Mouse (Mus musculus) kidney, postnatal 25 days (tissue): ENCODE data around the gene Ddah1.
A peak's percentile ranks its signal among the peaks of the same experiment; 100 is the strongest.

Experiments
- DNase-seq, 2 experiments: peaks; one replicate each; pipeline ENCODE4 v3.0.0; 2021; ENCODE audit warnings: mixed read lengths in 2 of 2

Gene Ddah1

DNA sequence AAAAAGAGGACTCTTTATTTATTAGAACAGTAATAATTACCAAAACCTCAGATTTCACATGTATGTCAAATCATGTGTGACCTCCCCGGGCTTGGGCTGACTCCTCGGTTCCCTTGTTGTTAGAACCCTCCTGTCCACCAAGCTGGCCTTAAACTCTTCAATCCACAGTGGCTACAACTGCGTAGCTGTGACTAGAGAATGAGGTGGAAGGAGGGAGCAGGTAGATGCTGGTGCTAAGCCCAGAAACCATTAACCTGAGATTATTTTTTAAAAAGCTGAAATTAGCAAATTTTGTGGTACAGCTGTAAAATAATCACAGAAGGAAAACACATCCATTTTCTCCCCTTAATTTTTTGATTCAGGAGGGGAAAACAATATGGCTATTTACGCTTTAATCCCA lies 10.0 kb downstream of the Ddah1 start:
- DNase-seq, result no peak

DNA sequence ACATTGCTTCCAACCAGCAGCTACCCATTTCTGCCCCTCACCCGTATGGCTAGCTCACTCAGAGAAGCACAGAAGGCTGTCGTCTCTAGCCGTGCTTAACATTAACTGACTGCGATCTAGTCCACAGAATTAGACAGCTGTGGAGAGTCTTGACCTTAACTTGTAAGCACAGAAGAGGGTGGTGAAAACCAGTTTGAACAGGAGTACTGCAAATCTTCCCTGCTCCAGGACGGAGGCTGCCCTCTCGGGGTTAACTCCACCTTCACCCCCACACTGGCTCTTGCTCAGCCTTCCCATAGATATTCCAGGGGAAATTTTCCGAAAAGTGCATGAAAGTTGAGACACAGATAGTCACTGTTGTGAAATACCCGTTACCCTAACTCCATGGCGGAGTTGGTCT lies 14.9 kb downstream of the Ddah1 start:
- DNase-seq, result peak; percentile 40 to 79

DNA sequence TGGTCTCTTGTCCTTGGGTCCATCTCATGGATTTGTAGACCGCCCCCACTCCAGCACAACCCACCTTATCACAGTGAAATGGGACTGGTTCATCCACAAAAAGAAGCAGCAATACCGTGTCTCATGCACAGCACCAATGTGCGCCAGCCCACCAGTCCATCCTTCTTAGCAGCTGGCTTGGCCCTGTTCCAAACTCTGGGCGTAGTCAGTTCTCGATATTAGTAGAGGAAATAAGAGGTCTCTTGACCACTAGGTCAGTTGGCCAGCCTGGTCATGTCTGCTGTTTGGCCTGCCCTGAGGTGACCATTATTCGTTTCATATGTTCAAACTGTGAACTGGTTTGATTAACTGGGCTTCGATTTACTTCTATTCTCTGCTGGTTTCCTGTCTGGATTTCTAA lies 15.9 kb downstream of the Ddah1 start:
- DNase-seq, result peak in 1 of 2 experiments; percentile 33

DNA sequence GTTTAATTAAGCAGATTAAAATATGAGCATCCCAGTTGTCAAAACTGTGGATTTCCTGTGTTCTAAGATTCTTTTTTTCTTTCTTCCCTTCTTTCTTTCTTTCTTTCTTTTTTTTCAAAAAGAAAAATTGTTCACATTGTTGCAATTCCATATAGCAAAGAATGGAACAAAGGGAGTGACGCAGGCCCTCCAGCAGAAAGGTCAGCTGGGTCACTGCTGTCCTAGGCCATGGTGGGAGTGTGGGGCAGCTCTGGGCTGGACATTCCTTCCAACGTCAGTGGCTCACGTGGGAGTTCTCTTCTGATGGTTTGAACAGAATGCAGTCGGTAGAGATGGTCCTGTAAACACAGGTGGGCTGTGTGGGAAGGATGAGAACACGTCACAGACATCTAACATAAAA lies 16.8 kb downstream of the Ddah1 start:
- DNase-seq, result no peak

DNA sequence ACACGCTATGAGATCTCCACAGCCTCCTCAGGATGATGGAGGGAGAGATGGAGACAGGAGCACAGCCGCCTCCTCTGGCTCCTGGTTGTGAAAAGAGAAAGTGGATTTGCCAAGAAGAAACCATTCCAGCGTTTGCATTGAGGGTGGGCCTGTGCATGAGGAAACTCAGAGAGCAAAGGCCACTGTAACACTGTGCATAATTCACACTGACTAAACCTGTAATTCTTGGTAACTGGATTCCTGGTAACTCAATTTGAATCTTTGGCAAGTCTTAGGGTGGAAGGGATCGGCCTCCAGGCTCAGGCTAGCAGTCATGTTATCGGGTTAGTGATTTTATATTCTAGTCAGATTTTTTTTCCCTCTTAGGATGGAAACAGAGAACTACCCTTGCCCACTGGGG lies 17.4 kb downstream of the Ddah1 start:
- no peak for DNase-seq

DNA sequence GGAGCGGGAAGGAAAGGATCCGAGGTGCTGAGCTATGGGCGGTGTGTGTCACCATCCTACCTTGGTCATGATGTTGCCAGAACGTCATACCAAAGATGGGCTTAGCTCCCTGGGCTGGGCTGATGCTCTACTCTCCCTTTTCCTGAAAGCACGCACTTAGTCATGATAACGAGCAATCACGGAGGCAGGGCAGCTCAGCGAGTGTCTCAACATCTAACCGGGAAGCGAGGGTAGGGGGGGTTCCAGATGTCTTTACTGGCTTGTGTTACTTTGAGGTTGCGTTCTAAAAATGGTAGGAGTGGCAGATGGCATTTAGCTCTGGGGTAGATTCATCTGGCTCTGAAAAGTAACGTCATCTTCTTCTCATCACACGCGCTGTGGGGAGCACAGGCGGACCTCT lies 18.5 kb downstream of the Ddah1 start:
- DNase-seq, result no peak

DNA sequence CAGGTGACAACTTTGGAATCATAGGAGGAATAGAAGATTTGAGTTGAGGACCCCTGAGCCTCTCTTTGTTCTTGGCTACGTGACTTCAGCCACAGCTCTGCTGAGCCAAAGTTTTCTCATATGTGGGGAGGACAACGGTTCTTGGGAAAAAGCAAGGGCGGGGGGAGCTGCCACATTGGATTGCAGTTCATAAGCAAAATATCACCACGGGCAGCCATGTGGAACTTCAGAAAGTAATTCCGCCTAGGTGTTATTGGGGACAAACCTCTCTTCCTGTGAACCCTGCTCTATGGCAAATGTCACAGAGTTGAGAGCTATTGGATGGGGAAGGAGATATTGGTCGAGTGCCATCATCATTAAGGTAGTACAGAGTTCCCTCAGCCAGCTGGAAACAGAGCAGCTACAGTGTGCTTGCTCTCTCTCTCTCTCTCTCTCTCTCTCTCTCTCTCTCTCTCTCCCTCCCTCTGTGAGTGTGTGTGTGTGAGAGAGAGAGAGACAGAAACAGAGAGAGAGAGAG lies 20.0 kb downstream of the Ddah1 start:
- no peak for DNase-seq

DNA sequence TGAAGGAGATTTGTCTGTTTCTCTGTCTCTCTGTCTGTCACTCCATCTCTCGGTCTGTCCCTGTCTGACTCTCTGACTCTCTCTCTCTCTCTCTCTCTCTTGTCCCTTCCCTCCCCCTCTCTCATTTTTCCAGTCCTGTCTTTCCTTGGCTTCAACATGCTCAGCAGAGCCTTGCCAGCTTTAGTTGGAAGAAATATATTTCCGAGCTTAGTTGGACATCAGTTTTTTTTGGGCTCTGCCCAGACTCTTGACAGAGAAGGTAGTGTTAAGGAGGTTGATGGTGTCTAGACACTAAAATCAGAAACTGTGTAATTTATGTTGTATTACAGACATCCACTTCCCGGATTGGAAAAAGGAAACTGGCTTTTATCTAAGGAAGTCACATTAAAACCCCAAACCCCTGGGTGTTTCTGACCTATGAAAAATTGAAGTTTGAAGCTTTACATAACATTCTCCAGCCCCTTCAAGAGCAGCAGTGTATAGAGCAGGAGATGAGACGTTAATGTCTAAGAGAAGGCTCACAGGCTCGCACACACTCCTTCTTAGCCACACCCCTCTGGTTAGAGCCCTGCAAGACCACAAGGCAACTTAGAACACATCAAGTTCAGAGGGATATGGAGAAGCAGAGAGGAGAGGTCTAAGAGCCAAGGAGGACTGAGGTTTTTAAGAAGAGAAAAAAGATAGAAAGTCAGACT lies 21.0 kb downstream of the Ddah1 start:
- DNase-seq, result no peak

DNA sequence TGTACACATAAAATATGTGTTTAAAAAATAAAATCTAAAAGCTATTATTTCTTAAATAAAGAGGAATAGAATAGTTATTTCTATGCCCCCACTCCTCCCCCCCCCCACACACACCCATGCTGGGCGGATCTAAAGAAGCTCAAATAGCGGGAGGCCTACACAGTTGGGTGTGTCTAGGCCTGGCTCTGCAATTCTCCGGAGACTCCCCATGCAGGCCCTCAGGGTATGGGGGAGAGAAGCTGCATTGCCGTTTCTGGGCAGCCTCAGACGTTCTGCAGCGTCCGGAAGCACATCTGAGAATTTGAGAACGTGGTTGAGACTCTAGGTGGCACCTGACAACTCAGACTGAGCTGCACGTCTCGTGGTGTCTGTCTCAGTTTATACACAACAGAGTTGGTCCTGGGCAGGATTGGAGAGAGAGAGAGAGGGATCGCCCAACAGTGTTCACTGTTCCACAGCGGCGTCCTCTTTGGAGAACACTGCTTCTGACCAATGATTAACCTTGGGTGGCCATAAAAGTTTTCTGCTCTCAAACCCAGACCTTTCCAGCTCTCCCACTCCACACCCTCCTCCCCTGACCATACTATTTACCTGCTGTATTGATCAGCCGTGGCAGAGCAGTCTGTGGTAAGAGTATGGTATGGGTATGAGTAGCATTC lies 22.4 kb downstream of the Ddah1 start:
- DNase-seq, result peak; percentile 53 to 81

DNA sequence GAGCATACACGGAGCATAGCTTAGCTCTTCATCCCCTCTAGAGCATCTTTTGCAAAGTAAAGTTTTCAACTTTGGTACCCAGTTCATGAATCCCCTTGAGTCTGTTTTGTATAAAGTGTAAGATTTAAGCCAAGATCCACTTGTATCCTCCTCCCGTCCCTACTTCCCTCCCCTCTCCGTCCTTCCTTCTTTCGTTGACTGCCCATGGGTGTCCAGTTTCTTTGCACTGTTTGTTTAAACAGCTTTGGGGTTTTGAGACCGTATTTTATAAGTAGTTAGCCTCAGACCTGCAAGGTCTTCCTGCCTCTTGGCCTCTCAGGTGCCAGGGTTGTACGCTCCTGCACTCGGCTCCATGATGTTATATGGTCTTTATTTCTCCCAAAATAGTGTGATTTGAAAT lies 26.8 kb downstream of the Ddah1 start:
- no peak for DNase-seq

DNA sequence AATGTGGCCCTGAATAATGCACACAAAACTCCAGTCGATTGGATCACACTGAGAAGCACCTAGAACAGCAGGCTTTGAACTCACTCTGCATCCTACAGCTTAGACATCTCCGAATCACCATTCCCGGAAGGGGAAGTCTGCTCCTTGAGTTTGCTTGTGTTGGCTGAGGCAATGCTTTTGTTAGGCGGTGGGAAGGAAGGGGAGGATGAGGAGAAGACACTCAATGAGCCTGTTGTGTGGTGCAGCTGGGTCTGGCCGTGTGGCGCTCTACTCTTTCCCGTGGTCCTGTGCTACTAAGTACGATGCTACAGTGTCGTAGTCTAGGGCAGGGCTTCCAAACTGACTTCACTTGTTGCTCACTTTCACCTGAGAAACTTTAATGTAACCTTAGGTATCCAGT lies 28.8 kb downstream of the Ddah1 start:
- DNase-seq, result no peak

DNA sequence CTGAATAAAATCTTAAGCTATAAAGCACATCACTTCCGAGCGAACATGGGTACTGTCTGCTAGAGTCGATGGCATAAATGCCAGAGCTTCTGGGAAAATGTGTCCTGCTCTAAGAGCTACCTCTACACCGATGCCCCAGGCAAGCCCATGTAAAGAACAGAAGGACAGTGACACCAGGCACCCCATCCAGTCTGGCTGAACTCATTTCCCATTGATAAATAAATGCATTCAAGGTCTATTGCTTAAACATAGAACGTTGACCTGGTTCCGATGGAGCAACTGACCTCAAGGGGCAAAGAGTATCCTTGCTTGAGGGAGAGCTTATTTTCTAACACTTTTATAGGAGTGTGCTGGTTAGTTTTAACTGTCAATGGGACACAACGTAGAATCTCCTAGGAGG lies 30.6 kb downstream of the Ddah1 start:
- DNase-seq, result no peak

DNA sequence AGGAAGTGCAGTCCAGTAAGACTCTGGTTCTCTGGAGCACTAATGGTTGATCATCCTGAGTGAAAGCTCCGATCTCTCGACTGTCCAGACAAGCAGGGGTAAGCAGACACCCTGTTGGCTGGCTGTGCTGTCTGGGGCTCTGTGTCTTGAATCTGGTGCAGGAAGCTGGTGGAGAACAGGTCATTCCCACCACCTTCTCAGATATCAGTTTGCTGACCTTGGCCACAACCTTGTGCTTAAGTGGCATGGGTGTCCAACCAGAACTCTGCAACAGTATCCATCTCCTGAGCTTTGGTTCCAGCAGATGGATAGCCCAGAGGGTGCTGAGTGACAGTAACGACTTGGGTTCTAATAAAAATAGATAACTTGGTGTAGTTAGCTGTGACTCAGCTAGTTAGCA lies 31.8 kb downstream of the Ddah1 start:
- no peak for DNase-seq

DNA sequence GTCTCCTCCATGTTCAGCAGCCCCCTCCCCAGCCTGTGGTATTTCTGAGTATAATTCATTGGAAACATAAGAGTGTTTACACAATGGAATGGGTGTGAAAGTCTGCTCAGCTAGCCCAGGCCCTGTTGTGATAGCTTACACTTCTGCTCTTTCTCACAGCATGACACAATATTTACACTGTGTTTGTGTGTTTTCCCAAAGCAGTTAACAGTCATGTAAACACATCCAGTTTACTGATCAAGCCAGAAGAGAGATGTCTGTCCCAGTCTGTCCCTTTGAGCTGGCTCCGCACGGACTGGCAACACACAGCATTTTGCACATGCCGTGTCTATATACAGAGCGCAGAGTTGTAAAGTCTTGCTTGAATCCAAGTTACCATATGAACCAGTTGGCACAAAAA lies 32.2 kb downstream of the Ddah1 start:
- DNase-seq, result no peak

DNA sequence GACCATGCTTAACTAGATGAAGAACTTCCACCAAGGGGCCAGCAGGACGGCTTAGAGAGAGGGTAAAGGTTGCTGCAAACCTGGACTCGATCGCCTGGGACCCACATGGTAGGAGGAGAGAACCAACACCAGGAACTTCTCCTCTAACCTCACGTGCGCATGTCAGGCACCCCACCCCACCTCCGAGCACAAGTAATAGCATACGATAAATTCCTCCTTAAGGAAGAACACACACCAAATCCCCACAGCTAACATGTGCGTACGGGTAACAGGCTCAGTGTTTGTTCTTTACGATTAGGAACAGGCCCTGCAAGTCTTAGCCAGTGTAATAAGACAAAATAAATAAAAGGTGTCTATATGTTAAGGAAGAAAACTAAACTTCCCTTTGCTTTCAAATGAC lies 35.9 kb downstream of the Ddah1 start:
- no peak for DNase-seq

DNA sequence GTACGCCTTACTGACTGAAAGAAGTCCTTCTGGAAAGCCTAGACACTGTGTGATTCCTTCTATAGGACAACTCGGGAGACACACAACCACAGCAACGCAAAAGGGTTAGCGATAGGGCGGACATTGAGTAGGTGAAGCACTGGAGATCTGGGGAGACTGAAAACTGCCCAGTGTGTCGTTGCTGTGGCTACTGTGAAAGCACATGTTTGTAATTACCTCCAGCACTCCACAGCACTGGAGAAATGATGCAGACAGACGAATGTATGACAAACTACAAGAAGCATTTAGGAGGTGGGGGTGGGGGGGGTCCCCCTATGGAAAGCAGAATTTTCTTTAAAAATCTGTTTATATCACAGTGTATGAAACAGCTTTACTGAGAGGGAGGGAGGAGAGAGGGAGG lies 37.4 kb downstream of the Ddah1 start:
- DNase-seq, result no peak

DNA sequence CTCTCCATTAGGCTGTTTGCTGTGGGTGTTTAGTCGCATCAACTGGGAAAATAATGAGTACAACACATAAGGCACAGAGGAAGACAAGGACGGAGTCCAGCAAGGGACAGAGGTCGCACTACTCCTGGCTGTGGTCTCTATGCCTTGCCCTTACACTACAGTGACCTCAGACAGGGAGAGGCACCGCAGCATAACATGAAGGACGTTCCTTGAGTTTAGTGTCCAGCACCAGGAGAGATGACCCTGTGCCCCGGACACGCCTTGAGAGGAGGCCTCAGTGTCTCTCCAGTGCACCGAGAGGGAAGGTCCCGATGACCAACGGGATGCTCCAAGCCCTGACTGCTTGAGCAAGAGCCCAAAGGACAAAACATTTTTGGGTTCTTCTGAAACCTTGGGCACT lies 39.6 kb downstream of the Ddah1 start:
- DNase-seq, result no peak

DNA sequence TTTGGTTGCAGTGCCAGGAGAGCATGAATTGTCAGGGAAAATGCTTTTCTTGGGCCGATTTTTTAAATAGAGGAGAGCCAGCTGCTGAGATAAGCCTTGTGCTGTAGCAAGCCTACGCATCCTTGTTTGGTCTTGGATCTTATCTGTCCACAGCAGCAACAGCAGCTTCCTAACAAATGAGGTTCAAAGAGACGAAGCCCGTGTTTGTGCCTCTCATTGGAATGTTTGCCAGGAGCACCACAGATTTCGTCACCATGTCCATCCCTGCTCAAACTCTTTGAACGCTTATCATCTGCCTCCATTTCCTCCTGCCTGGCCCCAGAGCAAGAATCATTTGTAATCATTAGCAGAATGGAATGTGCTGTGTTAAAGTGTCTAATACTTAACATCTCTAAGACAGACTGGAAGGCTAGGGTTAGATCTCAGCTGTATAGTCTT lies 40.3 kb downstream of the Ddah1 start:
- peak; percentile 65 to 73 for DNase-seq

DNA sequence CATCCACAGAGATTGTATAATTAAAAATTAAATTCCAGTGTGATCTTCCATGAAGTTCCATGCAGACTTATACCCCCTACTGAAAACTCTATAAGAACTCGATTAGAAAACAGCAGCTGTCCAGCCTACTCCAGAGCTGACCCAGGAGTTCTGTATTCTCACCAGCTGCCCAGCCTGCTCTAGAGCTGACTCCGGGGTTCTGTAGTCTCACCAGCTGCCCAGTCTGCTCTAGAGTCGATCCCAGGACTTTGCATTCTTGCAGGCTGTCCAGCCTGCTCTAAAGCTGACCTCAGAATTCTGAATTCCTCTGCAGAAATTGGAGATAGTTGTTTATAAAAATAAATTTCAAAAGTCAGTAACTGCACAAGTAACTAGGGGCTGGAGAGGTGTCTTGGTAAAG lies 40.9 kb downstream of the Ddah1 start:
- DNase-seq, result no peak

DNA sequence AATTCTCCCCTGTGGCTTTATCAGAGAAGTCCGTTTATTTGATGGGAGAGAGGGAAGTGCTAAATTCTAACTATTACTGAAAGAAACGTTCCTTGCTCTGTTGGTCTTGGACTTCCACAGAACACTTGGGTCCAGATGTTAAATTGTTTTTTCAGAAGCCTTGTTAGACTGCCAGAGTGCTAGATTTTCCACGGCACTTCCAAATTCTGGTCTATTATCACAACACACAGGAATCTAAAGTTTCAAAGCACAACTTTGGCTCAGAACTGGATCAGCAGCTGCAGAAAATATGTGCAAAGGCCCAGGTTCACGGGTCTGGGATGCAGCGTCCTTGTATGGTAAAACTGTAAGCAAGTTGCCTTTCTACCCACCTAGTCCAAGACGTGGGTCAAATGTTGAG lies 43.6 kb downstream of the Ddah1 start:
- DNase-seq, result no peak

DNA sequence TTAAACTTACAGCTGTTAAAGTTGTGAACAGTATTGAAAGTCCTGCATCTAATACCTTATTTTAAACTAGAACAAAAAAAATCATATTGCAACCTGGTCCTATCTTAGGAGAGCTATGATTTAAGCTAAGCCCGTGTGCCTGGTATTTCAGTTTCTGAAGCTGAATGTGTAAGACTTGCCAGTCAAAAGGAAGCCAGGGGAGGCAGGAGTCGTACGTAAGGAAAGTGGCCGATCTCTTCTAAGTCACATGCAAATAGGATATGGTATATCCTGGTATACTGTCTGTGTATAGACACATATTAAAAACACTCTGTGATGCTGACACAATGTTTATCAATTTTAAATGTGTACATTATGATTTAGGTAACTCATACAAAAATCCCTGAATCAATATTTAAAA lies 47.4 kb downstream of the Ddah1 start:
- no peak for DNase-seq

DNA sequence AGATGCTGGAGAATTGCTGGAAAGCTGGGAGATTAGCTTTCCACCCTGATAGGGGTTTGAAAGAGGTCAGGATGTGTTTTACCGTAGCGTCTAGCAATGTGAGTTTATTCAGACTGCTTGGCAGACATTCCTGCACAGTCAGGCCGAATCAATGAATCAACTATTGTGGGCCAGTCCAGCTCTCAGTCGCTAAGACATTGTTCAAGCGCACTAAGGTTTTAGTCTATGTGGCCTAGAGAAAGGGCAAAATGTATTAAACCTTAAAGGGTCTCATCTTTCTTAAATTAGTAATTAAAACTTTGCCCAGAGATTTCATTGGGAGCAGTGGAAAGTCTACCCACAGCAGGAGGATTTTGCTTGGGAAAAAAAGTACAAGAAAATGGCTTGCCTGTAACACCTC lies 48.0 kb downstream of the Ddah1 start:
- peak in 1 of 2 experiments; percentile 27 for DNase-seq

DNA sequence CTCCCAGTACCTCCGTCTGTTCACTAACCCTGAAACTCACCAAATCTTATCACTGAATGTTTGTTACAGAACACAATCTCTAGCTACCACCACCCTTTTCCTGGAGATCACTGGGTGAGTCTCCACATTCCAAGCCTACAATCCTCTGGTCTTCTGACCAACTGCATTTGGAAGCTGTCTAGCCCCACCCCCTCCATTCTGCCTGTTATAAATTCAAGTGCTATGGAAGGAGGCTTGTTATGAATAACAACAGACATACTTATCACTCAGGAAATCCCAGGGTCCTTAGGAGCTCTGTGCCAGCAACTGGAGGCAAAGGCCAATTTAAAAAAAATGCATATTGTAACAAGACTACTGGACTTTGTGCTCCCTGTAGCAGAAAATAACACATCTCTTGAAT lies 58.3 kb downstream of the Ddah1 start:
- DNase-seq, result peak in 1 of 2 experiments; percentile 28

DNA sequence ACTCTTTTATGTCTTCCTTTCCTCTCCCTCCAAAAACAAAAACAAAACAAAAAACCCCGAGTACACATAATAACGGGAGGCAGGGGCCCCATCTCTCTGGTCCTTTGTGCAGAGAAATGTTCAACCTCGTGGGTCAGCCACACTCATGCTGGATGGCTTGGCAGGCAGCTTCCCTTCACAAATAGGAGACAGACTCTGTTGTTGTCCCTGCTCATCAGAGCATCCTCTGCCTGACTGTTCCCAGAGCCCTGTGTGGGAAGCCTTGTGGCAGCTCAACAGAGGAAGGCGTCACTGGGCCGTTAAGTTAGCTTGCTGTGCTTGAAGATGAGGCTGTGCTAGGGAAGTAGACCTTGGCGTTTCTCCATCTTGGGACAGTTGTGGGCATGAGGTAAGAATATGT lies 58.8 kb downstream of the Ddah1 start:
- DNase-seq, result peak; percentile 14 to 55

DNA sequence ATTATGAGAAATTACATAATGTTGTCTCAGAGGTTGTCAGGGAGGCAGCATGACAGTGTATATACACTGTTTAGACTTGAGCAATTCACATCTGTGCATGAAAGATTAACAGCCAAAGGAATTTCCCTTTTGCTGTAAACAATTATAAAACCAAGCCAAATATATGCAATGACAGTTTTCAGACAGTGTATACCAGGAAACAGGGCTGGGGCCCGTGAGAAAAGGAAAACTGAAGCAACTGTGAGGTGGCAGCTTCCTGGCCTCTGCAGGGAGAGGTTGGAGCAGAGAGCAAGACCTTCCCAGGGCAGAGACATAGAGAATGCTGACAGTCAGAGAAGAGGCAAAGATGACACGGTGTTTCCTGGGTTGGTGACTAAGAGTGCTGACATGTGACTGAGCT lies 62.0 kb downstream of the Ddah1 start:
- no peak for DNase-seq
